Mouse (Mus musculus): Measurements from ENCODE around the gene Acoxl. TPM values are rescaled to one million over a fixed set of nuclear protein-coding genes. Genes with fewer than 3 reads are reported as not detected.
A peak's percentile ranks its signal among the peaks of the same experiment; 100 is the strongest.

Acoxl gene
- polyA plus RNA-seq, 1 experiment from 2014 or later, result 0.14 TPM

DNA sequence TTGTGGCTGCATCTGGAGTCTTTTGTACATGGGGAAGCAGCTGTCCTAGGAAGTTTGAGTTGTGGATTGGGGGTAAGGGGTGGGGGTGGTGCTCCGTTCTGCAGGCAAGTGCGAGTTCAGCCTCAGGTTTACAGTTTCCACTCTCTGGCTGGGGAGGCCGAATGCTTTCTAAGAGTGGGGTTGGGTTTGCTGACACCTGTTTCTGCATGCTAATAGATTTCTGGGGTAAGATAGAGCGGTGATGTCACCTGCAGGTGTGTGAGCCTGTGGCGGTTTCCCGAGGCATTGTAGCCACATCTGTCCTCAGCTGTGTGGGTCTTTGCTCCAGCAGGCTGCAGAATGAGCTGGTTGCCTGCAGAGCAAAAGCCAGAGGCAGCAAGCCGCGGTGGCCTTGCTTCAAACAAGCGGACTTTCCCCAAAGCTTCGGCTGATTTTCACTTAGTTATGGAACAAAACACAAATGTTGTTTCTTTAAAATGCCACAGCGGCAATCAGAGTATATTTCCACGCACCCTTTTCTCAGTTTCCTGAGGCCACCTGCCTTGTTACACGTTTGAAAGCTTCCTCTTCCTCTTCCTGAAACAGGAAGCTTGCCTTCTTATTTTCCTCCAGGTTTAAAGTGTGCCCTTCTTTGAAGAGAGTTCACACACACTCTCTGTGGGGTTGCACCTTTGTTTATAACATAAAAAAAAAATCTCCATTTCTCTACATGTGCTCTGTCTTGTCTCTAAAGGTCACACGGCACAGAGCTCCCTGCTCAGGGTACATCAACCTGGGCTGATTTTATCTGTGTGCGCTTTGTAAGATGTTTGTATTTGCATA is 89.0 kb downstream of the Acoxl start:
- H3K9me3 ChIP-seq, result no peaks in the 10 kb centered on the region
- no peak overlapping the region for H3K4me2 ChIP-seq (replicated peaks)
- ATAC-seq (replicated peaks), result no peak
- no peak overlapping the region for H3K27ac ChIP-seq (replicated peaks)
- H3K4me3 ChIP-seq, result no peak overlapping the region
- H3K36me3 ChIP-seq, result no peaks in the 10 kb centered on the region
- H3K4me1 ChIP-seq, result peaks cover 8% of the 10 kb centered on the region; the same call in 1 of the 2 replicates
- H3K9ac ChIP-seq (replicated peaks), result no peak overlapping the region
- H3K27me3 ChIP-seq, result no peaks in the 10 kb centered on the region
- 36% methylated on average over 15 of the region's 15 CpGs for WGBS

GRCm38 (mm10) chr2:127928279-127928678 is 89.6 kb downstream of the Acoxl start:
- Histone ChIP-seq H3K4me3 (no peak overlapping the region), H3K4me1 (peaks cover 8% of the 10 kb centered on the region; the same call in 1 of the 2 replicates), H3K9ac (replicated peaks) (no peak overlapping the region), H3K9me3 (no peaks in the 10 kb centered on the region), H3K4me2 (replicated peaks) (no peak overlapping the region), H3K27me3 (no peaks in the 10 kb centered on the region), H3K27ac (replicated peaks) (no peak overlapping the region), H3K36me3 (no peaks in the 10 kb centered on the region)
- WGBS, result 16% methylated on average over 5 of the region's 5 CpGs
- ATAC-seq (replicated peaks), result no peak

GRCm38 (mm10) chr2:127928871-127929270 is 90.2 kb downstream of the Acoxl start:
- WGBS, result 57% methylated on average over 4 of the region's 4 CpGs
- ATAC-seq (replicated peaks), result no peak
- no peak overlapping the region for H3K4me3 ChIP-seq

DNA sequence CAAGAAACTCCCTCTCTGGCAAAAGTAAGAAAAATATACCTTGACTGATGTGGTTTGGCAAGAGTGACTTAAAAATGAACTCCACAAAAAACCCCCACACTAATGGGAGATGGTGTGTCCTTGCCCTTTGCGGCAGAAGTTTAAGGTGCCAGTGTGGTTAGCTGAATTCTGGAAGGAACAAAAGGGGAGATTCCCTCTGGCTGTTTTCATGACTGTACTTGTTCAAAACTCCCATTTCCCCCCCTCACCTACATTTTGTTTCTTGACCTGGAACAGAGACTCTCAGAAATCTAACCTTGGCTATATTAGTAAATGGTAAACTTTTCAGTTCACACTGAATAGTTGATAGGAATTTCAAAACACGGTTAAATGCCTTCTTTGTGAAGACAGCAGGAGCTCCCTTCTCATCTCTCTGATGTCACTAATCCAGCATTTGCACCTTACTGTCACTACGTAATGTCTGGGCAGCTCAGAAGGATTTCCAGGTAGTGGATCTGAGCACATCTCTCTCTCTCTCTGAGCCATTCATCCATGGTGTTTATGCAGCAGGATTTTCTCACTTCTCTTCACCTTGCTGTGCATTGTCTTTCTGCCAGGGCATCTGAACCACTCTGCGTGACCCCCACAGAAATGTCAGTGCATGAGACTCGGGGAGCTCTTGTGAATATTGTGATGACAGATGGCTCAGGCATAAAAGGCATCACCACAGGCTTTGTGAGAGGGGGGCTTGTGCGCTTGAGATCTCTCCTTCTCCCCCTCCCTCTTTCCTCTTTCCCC is 91.5 kb downstream of the Acoxl start:
- Histone ChIP-seq H3K4me1 (peaks cover 8% of the 10 kb centered on the region; the same call in 1 of the 2 replicates), H3K9ac (replicated peaks) (no peak overlapping the region), H3K4me2 (replicated peaks) (no peak overlapping the region), H3K27me3 (no peaks in the 10 kb centered on the region), H3K36me3 (no peaks in the 10 kb centered on the region), H3K27ac (replicated peaks) (no peak overlapping the region), H3K4me3 (no peak overlapping the region), H3K9me3 (no peaks in the 10 kb centered on the region)
- 47% methylated on average over 6 of the region's 6 CpGs for WGBS
- no peak for ATAC-seq (replicated peaks)

More at GRCm38 (mm10) chr2:127928871-127929270, 90.2 kb downstream of the Acoxl start:
- Histone ChIP-seq H3K9me3 (no peaks in the 10 kb centered on the region), H3K9ac (replicated peaks) (no peak overlapping the region), H3K27ac (replicated peaks) (no peak overlapping the region), H3K4me2 (replicated peaks) (no peak overlapping the region), H3K4me1 (peaks cover 8% of the 10 kb centered on the region; the same call in 1 of the 2 replicates), H3K27me3 (no peaks in the 10 kb centered on the region), H3K36me3 (no peaks in the 10 kb centered on the region)

- 83% methylated on average over 4 of the region's 4 CpGs for WGBS
- no peaks in the 10 kb centered on the region for H3K9me3 ChIP-seq
- H3K36me3 ChIP-seq, result no peaks in the 10 kb centered on the region
- H3K27me3 ChIP-seq, result no peaks in the 10 kb centered on the region
- no peak overlapping the region for H3K27ac ChIP-seq (replicated peaks)
- H3K4me2 ChIP-seq (replicated peaks), result no peak overlapping the region
- H3K4me1 ChIP-seq, result peaks cover 8% of the 10 kb centered on the region; the same call in 1 of the 2 replicates
- no peak overlapping the region for H3K9ac ChIP-seq (replicated peaks)
- no peak overlapping the region for H3K4me3 ChIP-seq
- ATAC-seq (replicated peaks), result no peak
Observed at GRCm38 (mm10) chr2:127931576-127931975, 92.9 kb downstream of the Acoxl start.

DNA sequence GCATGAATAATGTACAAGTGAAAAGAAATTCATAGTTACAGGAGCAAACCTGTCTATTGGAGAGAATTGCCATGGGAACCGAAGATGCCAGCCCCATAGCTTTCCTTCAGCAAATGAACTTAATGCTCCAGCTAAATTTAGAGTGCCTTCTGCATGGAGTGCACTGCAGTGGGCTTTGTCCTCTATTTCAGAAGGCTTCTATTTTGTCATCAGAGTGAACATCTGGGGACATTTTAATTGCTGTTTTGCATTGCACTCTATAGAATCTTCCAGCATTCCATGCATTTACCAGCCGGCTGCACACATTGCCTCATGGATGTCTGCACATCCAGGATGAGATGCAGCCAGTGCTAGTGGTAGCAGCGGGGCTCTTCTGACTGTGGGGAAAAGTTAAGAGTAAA is 94.9 kb downstream of the Acoxl start:
- Histone ChIP-seq H3K4me1 (0 out of 2 replicates have a peak, but pooled peaks cover under 1% of the 10 kb centered on the region), H3K4me3 (no peak overlapping the region), H3K27ac (replicated peaks) (no peak overlapping the region), H3K4me2 (replicated peaks) (no peak overlapping the region), H3K36me3 (no peaks in the 10 kb centered on the region), H3K27me3 (no peaks in the 10 kb centered on the region), H3K9ac (replicated peaks) (no peak overlapping the region), H3K9me3 (no peaks in the 10 kb centered on the region)
- peak; percentile 60 for ATAC-seq (replicated peaks)
- WGBS, result 70% methylated on average over 3 of the region's 3 CpGs

- Histone ChIP-seq H3K36me3 (no peaks in the 10 kb centered on the region), H3K4me3 (no peak overlapping the region), H3K4me1 (no peaks in the 10 kb centered on the region), H3K4me2 (replicated peaks) (no peak overlapping the region), H3K9me3 (no peaks in the 10 kb centered on the region), H3K27me3 (no peaks in the 10 kb centered on the region), H3K9ac (replicated peaks) (no peak overlapping the region), H3K27ac (replicated peaks) (no peak overlapping the region)
- 93% methylated on average over 3 of the region's 3 CpGs for WGBS
- ATAC-seq (replicated peaks), result no peak
Observed at GRCm38 (mm10) chr2:127937079-127937478, 98.4 kb downstream of the Acoxl start.

DNA sequence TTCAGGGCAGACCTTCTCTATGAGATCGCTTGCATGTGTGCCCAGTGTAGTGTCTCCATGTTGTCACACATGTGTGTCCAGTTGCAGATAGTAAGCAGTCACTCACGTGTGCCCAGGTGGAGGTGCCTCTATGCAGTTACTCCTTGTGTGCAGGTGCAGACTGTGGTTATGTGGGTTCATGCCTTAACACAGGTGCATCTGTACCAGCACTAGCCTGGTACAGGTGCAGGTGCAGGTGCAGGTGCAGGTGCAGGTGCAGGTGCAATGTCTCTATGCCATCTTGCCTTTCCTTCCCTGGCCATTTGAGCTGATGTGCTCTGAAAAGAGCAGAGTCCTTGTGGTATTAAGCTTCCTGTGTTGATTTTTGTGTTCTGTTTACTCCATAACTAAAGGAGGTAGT is 100.5 kb downstream of the Acoxl start:
- H3K4me2 ChIP-seq (replicated peaks), result no peak overlapping the region
- H3K9me3 ChIP-seq, result no peaks in the 10 kb centered on the region
- H3K4me3 ChIP-seq, result no peak overlapping the region
- 94% methylated on average over 2 of the region's 2 CpGs for WGBS
- H3K27ac ChIP-seq (replicated peaks), result no peak overlapping the region
- ATAC-seq (replicated peaks), result no peak
- H3K9ac ChIP-seq (replicated peaks), result no peak overlapping the region
- H3K36me3 ChIP-seq, result no peaks in the 10 kb centered on the region
- no peaks in the 10 kb centered on the region for H3K4me1 ChIP-seq
- no peaks in the 10 kb centered on the region for H3K27me3 ChIP-seq

DNA sequence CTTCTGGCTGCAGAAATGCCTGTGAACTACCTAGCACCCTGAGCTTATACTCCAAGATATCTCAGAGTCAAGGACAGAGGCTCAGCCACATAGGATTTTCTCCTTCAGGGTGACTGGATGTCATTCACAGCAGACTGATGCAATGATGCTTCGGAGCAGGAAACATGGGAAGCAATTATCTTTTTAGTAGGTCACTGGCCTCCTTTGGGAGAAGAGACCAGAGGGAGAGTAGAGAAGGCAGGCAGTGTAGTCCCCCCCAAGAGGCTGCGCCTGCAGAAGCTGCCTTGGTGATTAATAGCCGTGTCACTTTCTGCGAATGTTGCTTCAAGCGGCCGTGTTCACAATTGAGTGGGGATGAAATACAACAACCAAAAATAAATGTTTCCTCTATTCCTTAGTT is 121.9 kb downstream of the Acoxl start:
- no peak overlapping the region for H3K4me2 ChIP-seq (replicated peaks)
- 0 out of 2 replicates have a peak overlapping the region, but pooled peaks have one; percentile 17 for H3K27ac ChIP-seq (replicated peaks)
- ATAC-seq (replicated peaks), result no peak
- H3K27me3 ChIP-seq, result no peaks in the 10 kb centered on the region
- no peak overlapping the region for H3K4me3 ChIP-seq
- H3K9me3 ChIP-seq, result no peaks in the 10 kb centered on the region
- H3K36me3 ChIP-seq, result no peaks in the 10 kb centered on the region
- 60% methylated on average over 6 of the region's 6 CpGs for WGBS
- peaks cover 8% of the 10 kb centered on the region for H3K4me1 ChIP-seq
- H3K9ac ChIP-seq (replicated peaks), result no peak overlapping the region

DNA sequence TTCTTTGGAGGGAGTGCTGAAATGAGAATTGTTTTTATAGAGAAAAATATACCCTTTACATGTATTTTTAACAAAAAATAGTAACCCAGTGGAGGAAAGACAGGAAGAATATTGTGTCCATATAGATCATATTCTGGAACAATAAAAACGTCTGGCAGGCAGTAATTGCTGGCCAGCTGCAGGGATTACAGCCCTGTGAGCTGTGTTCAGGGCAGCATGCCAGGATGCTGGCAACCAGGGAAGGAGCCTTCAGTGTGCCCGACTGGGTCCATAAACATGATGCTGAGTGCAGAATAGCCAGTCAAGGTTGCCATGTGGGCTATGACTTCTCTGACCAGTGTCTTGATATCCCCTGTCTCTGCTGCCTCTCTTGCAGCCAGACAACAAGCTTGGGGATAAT is 122.5 kb downstream of the Acoxl start:
- Histone ChIP-seq H3K9ac (replicated peaks) (no peak overlapping the region), H3K4me2 (replicated peaks) (no peak overlapping the region), H3K4me1 (peaks cover 8% of the 10 kb centered on the region), H3K36me3 (no peaks in the 10 kb centered on the region), H3K9me3 (no peaks in the 10 kb centered on the region), H3K4me3 (no peak overlapping the region), H3K27ac (replicated peaks) (no peak overlapping the region), H3K27me3 (no peaks in the 10 kb centered on the region)
- 12% methylated on average over 2 of the region's 2 CpGs for WGBS
- no peak for ATAC-seq (replicated peaks)

GRCm38 (mm10) chr2:127961802-127962433 is 123.2 kb downstream of the Acoxl start:
- no peaks in the 10 kb centered on the region for H3K36me3 ChIP-seq
- ATAC-seq (replicated peaks), result no peak
- H3K9me3 ChIP-seq, result no peaks in the 10 kb centered on the region
- no peak overlapping the region for H3K27ac ChIP-seq (replicated peaks)
- 41% methylated on average over 4 of the region's 4 CpGs for WGBS
- peaks cover 8% of the 10 kb centered on the region for H3K4me1 ChIP-seq
- H3K9ac ChIP-seq (replicated peaks), result no peak overlapping the region
- no peak overlapping the region for H3K4me3 ChIP-seq
- H3K4me2 ChIP-seq (replicated peaks), result no peak overlapping the region
- H3K27me3 ChIP-seq, result no peaks in the 10 kb centered on the region

- Histone ChIP-seq H3K36me3 (no peaks in the 10 kb centered on the region), H3K9ac (replicated peaks) (no peak overlapping the region), H3K27ac (replicated peaks) (no peak overlapping the region), H3K4me3 (no peak overlapping the region), H3K4me1 (no peaks in the 10 kb centered on the region), H3K4me2 (replicated peaks) (no peak overlapping the region), H3K27me3 (no peaks in the 10 kb centered on the region), H3K9me3 (no peaks in the 10 kb centered on the region)
- 95% methylated on average over 2 of the region's 2 CpGs for WGBS
- ATAC-seq (replicated peaks), result no peak
Observed at GRCm38 (mm10) chr2:127968944-127969343, 130.3 kb downstream of the Acoxl start.

All from forebrain, embryonic 15.5 days (tissue).